Mouse (Mus musculus): Measurements from ENCODE around the gene Wdr6.
A peak's percentile ranks its signal among the peaks of the same experiment; 100 is the strongest.
"Not testable (repeated sequence)": the region's sequence is repeated elsewhere in the genome, so short reads cannot be mapped to it uniquely, and the experiment has no call there.

Gene Wdr6

DNA sequence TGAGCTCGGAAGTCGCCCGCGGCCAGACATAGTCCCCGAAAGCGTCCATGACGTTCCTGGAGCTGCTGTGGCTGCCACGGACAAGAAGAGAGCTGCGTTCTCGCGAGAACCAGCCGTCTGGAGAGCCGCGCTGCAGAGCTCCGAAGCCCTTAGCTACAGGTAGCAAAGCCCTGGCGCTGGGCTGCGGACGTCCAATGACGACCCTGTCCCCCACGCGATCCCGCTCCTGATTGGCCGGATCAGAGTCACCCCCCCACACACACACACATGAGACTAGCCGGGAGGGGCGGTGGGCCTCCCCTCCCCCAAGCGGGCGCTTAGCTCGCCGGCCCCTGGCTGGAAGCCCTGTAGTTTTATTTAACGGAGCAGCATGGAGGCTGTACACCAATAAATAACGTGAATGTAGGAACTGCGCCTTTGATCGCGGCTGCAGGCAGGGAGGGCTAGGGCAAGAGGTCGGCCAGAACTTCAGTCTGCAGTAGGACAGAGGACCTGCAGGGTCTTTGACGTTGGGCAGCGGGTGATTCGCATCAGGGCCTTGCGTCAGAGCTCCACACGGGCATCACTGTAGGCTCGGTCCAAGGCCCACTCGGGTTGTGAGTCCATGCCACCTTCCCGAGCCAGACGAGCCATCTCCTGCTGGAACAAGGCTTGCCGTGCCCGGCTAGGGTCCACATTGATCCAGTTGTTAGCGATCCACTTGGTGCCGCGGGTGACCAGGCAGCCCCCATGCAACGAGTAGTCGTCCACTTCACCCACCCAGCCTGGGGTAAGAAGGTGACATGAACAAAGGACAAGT lies at the start of gene Wdr6:
Gene Wdr6, minus strand, starts transcription at position 195 of the 799 bp plus-strand sequence.
- DNase-seq: peak; percentile 96 to 98

DNA sequence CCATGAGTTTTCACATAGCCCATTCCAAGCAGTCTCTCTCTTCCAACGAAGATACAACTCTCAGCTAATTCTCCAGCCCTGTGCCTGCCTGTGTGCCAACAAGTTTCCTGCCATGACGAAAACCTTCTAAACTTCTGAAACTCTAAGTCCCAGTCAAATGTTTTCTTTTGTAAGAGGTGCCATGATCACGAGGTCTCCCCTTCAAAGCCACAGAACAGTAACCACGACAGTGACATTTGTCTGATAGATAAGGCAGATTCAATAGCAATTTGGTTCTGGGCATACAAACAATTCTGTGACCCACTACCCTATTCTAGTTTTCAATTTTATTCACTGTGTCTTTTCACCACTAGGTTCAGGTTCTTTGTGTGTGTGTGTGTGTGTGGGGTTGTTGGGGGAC lies 49.6 kb upstream of the Wdr6 start:
- DNase-seq: no peak

DNA sequence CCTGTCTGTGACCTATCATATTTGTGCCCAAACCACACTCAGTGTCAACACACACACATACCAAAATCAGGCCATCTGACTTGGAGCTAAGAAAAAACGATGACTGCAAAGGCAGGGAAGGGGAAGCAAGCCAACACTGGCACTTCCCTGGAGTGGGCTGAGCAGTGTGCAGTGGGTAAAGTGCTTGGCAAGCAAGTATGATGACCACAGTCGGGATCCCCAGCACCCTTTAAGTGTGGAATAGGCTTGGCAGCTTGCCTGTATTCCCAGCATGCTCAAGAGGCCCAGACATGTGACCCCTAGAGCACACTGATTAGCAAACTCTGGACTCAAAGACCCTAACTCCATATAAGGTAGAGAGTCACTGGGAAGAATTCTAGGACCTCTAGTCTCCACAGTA lies 48.0 kb upstream of the Wdr6 start:
- DNase-seq: peak; percentile 47 to 52

DNA sequence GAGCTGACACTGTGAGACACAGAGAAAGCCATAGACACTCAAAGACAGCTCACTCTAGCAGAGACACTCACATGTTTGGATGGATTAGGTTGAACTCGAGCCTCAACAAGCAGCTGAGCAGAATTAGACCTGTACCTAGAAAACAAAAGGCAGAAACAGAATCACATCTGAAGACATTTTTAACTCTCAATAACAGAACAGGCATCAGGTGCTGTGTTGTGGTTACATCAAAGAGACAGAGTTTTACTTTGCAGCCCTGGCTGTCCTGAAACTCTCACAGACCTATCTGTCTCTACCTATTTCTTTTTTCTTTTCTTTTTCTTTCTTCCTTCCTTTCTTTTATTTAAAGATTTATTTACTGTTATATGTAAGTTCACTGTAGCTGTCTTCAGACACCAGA lies 38.8 kb upstream of the Wdr6 start:
- DNase-seq: no peak

DNA sequence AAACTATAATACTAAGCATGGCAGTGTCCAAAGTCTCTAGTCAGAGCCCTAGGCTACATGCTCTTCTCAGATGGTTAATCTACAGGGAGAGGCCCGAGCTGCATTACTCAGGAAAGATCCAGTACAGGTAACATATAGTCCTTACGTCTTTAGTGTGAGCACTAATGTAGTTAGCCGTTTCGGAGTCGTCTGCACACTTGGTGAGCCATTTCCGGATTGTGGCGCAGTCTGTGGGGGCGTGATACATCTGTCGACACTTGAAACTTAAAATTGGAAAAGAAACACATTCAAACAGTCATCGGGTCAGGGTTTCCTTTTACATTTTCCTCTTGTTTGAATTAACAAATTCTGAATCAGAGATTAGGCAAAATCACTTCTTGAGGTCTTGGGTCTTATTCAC lies 32.9 kb upstream of the Wdr6 start:
- DNase-seq: no peak

DNA sequence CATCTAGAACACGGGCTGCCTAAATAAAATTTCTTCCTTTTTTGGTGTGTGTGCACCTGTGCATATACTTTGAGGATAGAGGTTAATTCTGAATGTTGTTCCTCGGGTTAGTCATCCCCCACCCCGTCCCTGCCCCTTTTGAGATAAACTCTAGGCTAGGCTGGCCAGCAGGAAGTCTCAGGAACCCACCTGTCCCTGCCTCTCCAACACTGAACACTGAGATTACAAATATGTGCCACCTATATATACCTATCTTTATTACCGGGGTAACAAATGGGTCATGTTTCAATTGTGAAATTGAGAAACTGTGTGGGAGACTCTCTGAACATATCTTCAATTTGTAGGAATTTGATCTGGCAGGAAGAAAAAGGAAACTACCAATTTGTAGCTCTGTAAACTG lies 30.4 kb upstream of the Wdr6 start:
- no peak for DNase-seq

DNA sequence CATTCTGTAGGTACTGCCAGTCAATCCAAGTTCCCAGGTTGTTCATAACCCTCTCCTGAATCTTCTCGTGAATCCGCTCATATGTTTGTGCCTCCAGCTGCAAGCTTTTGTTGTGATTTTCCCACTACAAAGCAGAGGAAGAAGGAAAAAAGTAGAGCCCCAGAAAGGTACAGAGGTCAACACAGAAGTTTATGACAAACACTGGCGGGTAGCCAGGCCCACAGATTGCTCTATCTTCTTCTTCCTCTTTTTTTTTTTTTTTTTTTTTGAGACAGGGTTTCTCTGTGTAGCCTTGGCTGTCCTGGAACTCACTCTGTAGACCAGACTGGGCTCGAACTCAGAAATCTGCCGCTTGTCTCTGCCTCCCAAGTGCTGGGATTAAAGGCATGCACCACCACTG lies 29.4 kb upstream of the Wdr6 start:
- DNase-seq: not testable (repeated sequence)

DNA sequence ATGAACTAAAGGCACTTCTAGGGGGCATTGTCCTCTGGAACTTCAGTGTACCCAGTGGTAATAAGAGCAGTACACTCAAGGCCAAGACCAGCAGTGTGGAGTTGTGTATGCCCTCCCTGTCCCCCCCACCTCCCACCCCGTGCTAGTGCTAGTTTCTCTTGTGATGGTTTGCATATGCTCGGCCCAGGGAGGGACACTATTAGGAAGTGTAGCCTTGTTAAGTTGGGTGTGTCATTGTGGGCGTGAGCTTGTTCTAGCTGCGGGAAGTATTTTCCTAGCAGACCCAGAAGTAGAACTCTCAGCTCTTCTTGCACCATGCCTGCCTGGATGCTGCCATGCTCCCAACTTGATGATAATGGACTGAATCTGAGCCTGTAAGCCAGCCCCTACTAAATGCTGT lies 23.4 kb upstream of the Wdr6 start:
- DNase-seq: no peak

DNA sequence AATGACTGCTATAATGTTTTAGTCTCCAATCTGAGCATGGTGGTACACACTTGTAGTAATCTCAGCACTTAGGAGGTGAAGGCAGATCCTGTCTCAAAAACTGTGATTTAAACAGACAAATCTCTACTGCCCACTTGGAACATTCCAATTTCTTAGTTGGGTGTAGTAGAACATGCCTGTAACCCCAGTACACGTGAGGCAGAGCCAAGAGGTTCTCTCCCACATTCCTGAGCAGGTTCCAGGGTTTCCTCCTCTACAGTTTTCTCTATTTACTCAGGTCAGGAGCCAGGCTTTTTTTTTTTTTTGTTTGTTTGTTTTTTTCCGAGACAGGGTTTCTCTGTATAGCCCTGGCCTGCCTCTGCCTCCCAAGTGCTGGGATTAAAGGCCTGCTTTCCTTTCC lies 21.5 kb upstream of the Wdr6 start:
- DNase-seq: no peak

DNA sequence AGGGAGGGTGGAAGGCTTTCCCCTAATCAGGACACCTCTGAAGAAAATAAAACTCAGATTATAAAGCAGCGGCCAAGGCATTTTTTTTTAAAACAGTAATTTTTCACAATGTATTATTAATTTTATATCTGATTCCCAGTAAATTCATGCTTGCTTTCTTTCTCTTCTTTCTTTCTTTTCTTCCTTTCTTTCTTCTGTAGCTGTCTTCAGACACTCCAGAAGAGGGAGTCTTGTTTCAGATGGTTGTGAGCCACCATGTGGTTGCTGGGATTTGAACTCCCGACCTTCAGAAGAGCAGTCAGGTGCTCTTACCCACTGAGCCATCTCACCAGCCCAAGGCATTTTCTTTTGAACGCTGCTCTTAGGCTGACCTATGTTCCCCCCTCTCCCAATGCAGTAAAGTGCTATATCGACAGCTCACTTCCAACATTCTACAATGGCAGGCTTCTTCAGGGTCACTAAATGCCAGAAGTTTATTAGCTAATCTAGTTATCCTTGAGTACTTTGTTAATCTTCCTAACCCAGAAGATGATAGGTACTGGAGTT lies 20.6 kb upstream of the Wdr6 start:
- no peak for DNase-seq

DNA sequence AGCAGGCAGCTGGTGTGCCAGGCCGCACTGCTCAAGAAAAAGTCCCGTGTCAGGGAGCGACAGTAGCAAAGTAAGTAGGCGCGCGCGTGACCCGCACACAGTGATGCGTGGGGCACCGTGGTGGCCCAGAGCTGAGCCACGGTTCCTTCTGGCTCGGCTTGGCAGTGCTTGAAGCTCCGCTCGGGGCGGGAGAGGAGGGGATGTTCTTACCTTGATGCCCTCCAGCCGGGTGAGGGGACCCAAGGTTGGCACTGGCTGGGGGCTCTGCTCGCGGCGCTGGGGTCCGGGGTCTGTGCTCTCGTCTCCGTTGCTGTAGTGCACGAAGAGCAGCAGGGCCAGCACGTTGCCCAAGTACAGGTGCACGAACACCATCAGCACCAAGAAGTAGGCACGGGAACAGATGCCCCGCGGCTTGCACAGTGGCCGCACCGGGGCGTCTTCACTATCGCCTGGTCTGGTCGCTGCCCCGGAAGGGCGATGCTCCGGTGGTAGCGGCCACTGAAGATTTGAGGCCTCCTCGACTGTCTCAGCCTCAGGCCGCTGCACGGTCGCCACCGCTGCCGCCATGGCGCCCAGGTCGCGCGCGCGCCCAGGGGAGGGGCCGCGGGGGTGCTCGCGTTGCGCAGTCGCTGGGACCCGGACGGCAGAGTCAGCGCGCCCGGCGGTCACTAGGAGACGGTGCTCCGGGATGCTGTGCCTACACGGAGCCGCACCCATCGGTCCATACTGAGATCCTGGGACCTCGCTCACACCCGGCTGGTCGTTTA lies 18.6 kb upstream of the Wdr6 start, which contains the start of gene P4htm:
Gene P4htm, minus strand, starts transcription at position 670 of the 767 bp plus-strand sequence.
- DNase-seq: peak; percentile 83 to 85

DNA sequence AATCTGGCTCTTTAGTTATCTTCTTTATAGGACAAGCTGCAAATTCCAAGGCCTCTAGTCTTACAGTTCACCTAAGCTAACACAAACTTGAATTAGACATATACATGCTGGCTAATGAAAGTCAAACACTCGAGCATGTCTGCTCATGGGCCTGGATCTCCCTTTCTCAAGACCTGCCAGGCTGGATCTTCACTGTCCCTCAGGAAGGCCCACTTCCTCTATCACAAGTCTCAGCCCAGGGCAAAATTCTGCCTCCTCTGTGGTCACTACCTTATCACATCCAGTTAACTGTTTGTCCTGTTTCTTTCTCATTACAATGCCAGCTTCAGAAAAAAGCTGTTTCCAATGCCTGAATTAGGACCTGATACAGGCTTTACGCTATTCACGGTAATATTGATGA lies 15.8 kb upstream of the Wdr6 start:
- no peak for DNase-seq

DNA sequence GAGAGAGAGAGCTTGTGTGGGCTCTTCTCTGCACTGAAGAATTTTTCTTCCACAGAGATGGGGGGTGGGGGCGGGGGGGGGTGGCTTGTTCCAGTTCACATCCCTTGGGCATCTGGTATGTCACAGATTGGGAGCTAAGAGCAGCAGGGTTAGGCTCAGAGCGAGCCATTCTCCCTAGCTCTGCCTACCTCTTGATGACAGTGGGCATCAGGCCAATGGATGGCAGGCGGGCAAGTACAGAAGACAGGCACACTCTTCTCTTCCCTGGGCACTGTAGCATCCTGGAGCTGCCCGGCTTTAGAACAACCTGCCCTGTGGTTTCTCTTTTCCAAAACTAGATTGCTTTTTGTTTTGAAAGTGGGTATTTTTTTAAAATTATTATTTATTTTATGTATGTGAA lies 12.9 kb upstream of the Wdr6 start:
- DNase-seq: peak; percentile 76 to 82

DNA sequence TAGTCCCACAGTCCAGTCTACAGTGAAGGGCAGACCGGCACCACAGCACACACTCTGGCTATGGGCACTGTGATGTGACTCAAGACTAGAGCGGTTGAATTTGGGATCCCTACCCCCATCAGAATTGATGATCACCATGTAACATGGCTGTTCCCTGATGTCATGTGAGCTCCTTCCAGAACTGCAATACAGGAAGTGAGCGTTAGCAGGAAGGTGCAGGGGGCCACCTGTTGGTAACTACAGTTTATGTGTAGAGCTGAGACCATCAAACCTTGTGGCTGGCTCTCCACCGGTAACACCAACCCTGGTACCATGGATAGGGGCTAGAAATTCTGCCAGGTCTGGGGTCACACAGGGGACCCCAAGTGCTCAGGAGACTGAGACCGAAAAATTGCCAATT lies 10.7 kb upstream of the Wdr6 start:
- DNase-seq: peak; percentile 43 to 61

DNA sequence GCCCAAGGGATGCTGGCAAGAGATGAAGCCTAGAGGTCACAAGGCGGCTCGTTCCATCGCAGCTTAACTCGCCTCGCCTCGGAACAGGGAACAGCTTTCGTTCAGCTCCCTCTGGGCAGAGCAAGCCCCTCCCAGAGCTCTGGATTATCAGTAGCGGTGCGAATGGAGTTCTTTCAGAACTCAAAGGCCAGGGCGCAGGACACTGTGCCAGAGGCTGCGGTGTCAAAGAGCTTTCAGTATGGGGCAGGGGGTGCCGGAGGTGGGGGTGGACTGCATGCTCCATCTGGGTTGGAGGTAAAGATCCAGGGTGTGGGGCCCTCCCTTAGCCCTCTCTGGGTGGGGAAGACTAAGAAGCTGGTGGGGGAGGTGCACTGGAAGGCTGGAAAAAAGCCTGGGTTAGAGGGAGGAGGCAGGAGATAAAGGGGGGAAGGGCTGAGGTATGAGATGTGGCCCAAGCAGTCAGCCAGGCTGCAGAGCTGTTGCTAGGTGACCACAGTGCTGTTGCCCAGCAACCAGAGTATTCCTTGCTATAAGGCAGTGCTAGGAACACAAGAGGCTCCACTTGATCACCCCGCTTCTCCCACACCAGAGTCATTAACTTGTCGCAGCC lies 9.1 kb upstream of the Wdr6 start:
- peak; percentile 92 to 93 for DNase-seq

DNA sequence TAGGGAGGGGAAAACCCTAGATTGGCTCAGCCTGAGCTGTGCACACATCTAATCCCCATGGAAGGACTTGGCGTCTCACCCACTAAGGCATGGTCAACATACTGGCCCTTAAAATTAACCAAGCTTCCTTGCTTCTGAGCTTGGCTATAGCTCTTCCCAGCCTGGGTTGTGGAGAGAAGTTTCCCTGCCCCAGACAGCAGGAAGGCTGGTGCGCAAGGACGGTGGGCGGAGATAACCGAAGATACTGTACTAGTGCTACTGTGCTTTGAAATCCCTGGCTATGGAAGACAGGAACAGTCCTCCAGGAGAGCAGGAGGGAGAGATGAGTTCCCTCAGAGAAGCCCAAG lies 778 bp upstream of the Wdr6 start:
- no peak for DNase-seq

DNA sequence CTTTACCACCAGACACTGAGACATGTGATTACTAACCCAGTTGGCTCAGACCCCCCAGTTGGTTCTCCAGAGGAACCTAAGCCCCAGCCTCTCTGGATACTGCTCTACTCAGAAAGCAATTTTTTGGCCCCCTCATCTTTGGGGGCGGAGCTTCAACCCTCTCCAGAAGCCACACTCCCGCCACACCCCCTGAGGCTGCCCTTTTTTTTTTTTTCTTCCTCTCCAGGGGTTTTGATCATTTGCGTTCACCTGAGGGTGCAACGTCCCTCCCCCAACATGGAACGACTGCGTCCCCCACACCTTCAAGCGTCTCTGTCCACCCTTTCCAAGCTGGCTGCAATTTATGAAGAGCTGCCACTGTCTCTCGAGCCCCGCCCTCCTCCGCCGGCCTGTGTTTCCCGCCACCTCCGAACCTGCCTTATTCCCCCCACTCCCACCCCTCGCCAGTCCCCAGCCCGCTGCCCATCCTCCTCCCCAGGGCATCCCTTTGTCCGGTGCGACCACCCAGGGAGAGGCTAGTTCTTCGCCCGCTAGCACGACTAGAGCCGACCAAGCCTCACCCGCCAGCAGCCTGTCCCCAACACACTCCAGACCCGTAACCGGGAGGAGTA lies 500 bp downstream of the Wdr6 start:
- peak; percentile 83 to 86 for DNase-seq

DNA sequence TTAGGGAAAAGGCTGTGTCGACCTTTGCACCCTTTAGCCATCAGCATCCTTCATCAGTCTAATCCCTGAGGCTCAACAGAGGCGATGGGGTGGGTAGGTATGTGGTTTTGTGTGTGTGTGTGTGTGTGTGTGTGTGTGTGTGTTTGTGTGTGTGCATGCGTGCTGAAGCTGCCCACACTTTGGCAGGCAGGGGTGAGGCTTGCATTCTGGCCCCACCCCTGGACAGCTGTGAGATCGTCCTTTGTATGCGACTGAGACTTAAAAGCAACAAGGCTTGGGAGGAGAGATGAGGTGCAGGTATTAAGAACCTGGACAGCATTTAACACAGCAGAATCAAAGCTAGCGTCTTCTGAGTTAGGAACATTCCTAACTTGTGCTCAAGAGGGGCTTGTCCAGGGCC lies 1.5 kb downstream of the Wdr6 start:
- DNase-seq: peak in 1 of 2 experiments; percentile 14

DNA sequence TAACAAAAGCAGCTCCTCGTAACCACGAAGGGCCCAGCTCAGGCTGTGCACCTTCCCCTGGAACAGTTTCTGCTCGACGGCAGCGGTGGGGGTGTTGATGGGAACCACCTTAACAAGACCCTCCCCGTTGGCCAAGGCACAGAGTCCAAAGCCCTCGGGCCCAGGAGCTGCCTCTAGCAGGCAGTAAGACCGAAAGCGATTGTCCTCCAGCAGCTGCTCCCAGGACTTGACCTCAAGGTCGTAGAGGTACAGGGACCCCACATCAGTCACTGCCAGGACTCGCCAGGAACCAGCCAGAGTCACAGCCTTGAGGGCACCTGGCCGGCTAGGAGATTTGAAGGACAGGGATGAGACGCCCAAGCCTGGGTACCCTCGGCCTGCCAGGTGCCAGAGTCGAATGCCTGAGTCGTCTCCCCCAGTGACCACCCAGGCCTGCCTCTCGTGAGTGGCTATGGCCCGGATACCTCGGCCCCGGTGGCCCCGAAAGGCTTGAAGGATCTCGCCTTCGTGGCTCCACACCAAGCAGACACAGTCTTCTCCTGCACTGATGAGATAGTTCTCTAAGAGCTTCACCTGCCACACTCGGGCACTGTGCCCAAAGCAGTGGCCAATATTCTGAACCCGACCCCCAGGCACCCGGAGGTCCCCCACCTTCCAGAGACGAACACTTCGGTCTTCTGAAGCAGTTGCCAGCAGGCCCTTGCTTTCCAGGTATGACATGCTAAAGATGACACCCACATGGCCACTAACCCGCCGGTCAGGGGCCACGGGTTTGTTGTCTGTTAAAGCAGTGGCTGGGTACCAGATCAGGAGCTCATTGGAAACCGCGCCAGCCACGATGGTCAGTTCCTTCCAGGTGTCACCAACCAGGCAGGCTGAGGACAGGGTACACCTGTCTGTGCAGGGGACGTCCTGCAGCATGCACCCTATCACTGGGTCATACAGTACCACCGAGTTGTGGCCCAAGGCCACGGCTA lies 2.9 kb downstream of the Wdr6 start:
- peak; percentile 31 to 46 for DNase-seq

DNA sequence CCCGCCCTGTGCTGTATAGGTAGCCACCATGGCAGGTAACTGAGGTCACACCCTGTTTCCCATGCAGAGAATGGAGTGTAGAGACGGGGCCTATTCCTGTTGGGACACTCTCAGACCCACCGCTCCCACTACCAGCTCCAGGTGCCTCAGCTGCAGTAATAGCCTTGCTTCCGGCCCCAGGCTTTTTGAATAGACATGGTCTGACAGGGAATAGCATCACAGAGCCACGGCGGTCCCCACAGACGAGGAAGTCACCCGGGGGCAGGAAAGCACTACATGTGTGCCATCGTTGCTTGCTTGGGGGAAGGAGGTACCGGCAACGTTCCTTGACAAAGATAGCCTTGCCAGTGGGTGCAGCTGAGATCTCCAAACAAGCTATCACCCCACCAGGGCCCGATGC lies 3.6 kb downstream of the Wdr6 start:
- peak in 1 of 2 experiments; percentile 11 for DNase-seq

DNA sequence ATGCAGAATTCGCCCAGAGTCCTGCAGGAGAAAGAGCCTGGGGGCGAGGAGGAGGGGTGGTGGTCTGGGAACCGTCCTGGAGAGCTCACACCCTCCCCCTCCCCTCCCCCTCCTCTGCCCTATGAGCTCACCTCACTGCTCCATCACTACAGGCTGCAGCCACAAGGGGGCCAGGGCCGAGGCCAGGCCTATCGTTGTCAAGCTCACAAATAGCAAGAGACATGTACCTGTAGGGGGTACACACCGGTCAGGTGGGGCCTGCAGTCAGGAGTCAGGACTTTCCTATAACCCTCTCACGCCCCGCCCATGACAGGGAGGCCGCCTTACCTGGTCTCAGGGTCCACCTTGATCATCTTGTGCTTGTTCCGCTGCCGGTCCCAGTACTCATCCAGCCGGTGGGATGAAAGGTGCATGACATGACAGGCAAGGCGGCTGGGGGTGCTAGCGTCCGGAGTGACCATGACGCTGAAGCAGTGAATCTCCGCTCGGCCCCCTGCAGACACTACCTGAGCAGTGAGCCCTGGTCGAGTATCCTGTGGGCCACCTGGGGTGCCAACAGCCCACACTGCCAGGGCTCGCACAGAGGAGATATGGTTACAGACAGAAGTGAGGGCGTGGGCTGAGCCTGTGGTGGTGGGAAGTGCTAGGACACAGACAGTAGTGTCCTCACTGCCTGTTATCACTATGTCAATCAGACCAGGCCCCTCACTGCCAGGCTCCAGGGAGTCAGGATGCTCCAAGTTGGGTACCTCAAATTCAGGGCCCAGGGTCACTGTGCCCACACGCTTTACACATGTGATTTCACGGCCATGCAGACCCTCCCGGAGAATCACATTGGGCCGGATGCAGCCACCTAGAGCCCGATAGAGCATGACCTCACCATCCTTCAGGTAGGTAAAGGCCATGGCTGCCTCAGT lies 4.5 kb downstream of the Wdr6 start:
- peak; percentile 85 to 89 for DNase-seq

Data from cerebellum, postnatal 10 days (tissue).